Mouse (Mus musculus) erythroblast, embryonic 14.5 days (primary cell): Measurements from ENCODE around the gene Rbp3.

ENCODE experiments used
- GATA1 ChIP-seq: IDR thresholded peaks from 2 replicates; pipeline ENCODE4 v1.6.1; 2012; ENCODE audit warnings: low read length, inconsistent platforms, mixed read lengths
- TAL1 ChIP-seq: IDR thresholded peaks from 3 replicates; pipeline ENCODE4 v1.6.1; 2012; ENCODE audit warnings: low read length, inconsistent platforms, mixed read lengths

- no peak for TF ChIP-seq GATA1
- TF ChIP-seq TAL1, result no peak
Measured at GRCm38 (mm10) chr14:33953761-33954160, at the start of gene Rbp3.
